Mouse (Mus musculus) lung, postnatal 0 days (tissue): ENCODE data around the gene Ptgis.

Experiments used
- CTCF ChIP-seq: IDR thresholded peaks from 2 replicates; pipeline ENCODE4 v1.5.1; 2016; ENCODE audit warnings: antibody characterized with exemption, mild to moderate bottlenecking
- EP300 ChIP-seq: IDR thresholded peaks from 2 replicates; pipeline ENCODE4 v1.6.1; 2016; ENCODE audit warnings: antibody characterized with exemption, mild to moderate bottlenecking, control low read depth

DNA sequence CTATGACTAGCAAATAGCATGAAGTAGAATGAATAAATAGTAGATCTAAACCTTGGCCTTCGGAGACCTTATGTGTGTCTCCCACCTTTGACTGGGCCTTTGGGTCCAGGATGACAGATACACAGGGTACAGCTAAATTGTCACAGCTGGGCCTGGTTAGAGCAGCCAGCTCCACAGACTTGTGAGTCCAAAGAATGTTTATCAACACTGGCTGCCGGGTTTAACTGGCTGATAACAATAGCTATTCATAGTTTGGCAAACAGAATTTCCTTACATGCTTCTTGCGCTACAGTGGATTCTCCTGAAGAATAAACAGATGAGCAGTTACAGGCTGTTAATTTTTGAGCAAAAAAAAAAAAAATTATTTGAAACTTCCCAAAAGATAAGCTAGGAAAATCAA is 31.4 kb downstream of the Ptgis start:
- TF ChIP-seq CTCF (no peak), EP300 (no peak)
